Mouse (Mus musculus): ENCODE results near the gene Pald1.

Gene Pald1

DNA sequence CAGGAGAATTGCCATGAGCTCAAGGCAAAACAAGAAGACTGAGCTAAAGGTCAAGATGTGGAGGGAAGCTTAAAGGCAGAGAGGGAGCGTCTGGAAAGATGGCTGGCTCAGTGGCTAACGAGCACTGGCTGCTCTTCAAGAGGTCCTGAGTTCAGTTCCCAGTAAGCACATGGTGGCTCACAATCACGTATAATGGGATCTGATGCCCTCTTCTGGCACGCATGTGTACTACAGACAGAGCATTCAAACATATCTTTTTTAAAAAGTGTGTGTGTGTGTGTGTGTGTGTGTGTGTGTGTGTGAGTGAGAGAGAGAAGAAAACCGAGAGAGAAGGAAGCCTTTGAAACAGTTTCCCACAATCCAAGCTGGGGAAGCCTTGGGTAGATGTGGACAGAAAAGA is 19.1 kb upstream of the Pald1 start:
- no peak for DNase-seq (ENCODE audit: low spot score)

DNA sequence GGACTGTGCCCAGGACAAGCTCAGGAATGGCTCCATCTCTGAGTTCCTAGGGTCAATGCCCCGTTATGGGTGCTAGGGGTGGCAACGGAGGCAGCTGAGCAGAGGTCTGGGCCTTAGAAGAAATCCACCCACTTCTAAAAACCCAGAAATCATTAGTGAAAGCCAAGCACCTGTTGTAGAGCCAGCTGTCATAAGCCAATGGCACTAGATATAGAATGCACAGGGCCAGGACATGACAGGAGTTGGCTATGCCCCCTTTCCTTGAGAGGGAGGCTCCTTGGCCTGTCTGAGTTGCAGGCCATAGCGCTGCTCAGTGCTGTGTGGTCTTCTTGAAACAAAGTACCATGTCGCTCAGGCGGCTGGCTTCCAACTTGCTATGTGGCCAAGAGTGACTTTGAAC is 17.1 kb upstream of the Pald1 start:
- DNase-seq (ENCODE audit: low spot score), result no peak

DNA sequence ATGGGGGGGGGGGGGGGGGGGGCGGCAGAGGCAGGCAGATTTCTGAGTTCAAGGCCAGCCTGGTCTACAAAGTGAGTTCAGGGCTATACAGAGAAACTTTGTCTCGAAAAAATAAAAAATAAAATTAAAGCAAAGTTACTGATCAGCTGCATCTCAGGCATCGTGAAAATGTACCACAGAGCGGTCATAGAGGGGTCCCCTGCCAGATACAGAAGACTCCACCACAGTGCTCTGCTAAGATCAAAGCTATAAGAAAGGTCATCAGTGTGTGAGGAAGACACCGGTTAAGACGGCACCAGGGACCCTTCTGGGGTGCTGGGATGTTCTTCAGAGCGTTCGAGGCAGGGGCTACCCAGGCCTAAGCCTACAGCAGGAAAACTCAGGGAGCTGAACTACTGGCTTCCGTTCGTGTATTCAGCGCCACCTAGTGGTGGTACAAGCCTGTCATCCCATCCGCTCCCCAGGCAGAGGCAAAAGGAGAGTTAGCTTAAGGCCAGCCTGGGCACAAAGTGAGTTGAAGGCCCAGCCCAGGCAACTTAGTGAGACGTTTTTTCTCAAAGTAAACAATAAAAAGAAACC is 15.9 kb upstream of the Pald1 start:
- peak; percentile 36 for DNase-seq (ENCODE audit: low spot score)

DNA sequence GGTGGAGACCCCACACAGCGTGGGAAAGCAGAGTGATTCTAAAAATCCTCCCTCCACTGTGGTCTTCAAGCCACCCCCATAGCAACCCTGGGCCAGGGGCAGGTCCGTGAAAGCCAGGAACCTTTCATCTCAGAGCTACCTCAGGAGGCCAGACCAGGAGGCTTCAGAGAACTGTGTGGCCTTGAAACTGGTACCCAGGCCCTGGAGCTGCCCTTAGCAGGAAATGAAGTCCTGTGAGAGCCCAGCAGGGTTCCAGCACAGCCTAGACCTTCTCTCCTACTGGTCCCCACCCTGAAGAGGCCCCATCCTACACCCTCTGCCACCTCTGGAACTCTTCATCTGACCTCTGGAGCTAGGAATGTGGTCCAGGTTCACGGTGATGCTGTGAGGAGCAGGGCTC is 14.8 kb upstream of the Pald1 start:
- DNase-seq (ENCODE audit: low spot score), result no peak

DNA sequence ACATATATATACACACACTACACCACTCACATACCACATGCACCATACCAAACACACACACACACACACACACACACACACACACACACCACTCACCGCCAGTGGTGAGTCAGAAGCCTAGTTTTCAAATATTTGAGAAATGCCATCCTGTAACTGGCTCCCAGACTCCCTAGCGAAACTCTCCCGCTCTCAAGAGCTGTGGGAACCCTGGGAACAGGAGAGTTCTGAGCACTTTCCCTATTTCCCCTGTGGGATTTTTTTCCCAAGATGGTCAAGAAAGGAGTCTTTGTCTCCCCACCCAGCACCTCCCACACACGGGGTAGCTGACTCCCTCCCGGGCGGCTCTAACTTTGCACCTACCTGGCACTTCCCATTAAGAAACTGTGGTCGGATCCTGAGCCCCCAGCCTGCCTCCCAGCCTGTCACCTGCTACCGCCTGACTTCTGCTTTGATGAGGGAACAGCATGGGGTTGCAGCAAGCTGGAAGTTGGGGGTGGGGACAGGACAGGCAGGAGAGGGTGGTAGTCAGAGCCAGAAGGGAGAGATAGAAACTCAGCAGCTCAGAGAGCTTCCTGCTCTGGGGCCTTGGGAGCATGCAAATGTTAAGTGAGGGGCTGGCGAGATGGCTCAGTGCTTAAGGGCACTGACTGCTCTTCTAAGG is 11.3 kb upstream of the Pald1 start:
- DNase-seq (ENCODE audit: low spot score), result no peak

DNA sequence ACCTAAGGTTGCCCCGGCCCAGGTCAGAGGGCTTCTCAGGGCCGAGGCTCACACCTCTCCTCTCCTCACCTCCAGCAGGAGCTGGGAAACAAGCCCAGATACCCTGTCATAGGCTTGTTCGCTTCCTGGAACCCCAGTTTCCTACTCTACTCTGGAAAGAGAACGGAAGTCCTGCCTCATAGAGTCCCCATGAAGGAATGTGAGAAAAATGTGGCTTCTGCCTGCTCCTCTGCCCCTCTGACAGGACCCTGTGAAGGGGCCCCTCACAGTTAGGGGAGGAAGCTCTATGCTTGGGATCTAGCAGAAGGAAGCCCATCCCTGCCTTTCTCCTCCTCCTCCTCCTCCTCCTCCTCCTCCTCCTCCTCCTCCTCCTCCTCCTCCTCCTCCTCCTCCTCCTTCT is 9.3 kb upstream of the Pald1 start:
- DNase-seq (ENCODE audit: low spot score), result no peak

DNA sequence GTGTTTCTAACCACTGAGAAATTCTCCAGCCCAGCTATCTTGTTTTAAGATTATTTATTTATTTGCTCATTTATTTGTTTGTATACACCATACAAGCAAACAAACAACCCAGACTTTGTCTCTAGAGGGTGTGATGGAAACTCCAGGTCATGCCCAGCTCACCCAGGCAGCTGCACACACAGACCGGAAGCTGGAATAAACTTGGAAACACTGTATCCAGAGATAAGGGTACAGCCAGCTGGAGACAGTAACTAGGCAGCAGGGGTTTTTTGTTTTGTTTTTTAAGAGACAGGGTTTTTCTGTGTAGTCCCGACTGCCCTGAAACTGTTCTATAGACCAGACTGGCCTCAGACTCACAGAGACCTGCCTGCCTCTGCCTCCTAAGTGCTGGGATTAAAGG is 6.8 kb upstream of the Pald1 start:
- no peak for DNase-seq (ENCODE audit: low spot score)

DNA sequence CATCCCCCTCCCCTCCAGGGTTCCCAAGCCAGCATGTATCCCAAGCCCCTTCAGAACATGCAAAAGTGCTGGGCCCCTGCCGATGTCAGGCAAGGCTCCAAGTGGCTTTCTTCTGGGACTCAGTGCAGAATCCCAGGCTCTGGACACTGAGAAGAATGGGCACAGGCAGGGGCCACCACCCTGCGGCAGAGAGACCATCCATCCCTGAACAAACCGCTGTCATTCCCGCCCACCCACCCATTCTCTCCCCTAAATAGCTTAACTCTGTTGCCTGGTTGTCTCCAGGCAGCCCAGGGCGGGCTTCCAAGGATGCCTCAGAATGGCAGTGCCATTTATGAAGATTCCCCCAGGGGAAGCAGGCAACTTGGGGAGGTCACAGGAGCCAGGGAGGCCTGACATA is 5.7 kb upstream of the Pald1 start:
- DNase-seq (ENCODE audit: low spot score), result no peak

DNA sequence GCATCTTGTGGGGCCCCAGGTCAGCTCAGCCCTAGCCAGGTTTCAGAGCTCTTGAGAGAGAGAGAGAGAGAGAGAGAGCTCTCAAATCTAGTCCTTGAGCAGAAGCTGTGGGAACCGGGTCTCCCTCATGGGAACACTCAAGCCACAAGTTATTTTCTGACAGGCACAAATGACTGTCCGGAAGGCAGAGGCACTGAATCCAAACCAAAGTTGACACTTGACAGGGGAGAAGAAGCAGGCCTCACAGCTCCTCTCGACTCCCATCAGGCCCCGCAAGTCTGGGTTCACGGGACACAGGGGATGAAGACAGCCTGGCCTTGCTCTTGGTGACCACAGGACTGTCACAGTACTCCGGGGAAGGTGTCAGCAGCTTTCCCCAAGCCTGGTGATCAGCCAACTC is 3.0 kb upstream of the Pald1 start:
- no peak for DNase-seq (ENCODE audit: low spot score)

DNA sequence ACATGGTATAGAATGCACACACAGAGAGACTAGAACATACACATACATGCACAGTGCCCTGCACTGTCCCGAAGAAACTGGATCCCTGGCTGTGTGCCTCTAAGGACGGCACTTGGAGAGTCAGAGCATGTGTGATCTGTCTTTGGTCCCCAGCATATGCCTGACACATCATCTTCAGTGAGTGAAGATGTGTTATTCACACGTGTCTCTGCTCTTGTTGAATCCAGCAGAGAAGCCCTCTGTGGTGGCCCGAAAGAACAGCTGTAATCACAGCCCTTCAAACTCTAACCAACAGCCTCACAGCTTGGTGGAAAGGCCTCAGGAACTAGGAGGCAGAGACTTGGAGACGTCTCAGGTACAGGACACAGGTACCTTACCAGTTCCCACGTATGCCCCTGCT is 1.8 kb upstream of the Pald1 start:
- DNase-seq (ENCODE audit: low spot score), result no peak

DNA sequence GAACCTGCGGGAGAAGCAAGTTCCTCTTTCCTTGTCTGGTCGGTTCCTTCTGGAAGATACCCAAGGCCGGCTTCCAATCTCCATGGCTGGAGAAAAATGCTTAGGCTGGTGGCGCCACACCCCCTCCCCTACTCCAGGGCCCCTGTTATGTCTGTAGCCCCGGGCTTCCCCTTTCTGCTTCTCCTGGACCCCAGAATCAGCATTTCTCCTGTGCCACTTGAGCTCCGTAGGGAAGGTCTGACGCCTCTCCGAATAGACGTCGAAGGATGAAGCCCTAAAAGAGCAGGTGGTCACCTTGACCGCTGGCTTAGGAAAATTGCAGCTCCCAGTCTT is 351 bp upstream of the Pald1 start:
- no peak for DNase-seq (ENCODE audit: low spot score)

DNA sequence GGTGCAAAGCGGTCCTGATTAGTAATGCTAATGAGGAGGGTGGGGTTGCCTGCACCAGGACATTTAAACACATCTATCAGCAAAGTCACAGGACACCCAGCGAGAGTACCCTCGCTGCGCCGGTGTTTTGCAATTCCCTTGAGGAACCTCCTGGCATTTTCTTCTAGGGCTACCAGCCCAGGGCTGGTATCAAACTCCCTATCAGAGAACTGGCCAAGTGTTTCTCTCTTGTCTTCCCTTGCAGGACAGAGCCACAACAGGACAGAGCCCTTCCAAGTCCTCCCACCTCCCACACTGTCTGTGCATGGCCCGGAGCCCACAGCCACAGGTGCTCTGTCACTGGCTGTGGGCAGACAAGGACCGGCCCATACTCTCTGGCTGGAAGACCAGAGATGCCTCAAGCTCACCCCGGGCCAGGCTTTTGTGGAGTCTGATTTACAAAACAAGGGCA is 1.0 kb downstream of the Pald1 start:
- DNase-seq (ENCODE audit: low spot score), result no peak

DNA sequence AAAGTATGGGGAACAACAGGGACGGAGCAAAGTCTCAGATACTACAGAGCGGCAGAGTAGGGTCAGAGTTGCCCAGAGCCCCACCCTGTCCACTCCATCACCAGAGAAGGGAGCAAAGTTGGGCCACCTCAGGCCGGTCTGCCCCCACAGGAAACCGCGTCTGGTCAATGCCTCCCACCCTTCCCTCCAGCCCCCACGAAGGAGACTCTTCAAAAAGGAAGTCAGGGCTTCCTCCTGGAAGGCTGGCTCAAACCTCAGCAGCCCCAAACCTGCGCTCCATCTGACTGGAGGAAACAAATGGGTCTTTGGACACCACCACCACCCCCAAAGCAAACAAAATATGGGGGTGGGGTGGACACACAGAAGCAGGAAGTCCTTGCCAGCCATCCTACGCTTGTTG is 1.5 kb downstream of the Pald1 start:
- no peak for DNase-seq (ENCODE audit: low spot score)

DNA sequence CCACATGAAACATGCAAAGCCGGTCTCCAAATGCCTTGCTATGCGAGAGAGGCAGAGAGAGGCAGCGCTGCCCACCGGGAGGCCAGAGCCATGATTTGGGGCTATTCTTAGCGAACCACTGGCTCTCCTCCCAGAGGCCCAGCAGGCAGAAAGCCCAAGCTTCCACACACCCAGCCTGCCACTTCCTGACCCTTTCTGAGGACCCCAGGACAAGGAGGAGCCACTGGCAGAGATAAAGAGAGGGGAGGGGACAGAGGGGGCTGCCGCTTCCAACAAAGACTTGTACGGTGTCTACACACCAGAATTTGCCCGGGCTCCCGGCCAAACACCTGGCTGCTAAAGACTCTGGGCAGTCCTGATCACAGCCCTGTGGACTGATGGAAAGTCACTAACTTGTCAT is 3.1 kb downstream of the Pald1 start:
- no peak for DNase-seq (ENCODE audit: low spot score)

DNA sequence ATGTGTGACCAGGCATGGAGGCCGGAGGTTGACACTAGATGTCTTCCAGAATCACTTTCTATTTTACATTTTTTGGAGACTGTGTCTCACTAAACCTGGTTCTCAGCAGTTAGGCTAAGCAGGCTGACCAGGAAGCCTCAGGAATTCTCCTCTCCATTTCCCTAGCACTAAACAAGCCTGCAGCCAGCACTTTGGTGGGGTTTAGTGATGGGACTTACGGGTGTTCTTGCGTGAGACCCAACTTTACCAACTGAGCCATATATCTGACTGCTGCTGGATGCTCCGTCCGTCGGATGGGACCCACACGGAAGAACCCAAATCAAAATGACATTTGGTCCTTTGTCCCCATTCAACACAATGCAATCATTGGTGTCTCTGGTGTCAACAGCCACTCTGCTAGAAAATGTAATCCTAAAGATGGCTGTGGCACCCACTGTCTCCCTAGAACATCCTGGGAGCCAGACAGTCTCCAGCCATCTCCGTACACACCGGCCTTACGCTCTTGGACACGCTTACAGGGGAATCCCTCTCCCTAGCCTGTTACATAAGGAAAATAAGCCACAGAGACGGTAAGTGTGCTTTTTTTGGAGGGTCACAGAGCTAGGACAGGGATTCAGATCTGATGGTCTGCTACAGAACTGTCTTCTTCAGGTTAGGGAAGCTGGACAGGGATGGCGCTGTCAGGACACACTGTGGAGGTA is 3.8 kb downstream of the Pald1 start:
- DNase-seq (ENCODE audit: low spot score), result no peak

DNA sequence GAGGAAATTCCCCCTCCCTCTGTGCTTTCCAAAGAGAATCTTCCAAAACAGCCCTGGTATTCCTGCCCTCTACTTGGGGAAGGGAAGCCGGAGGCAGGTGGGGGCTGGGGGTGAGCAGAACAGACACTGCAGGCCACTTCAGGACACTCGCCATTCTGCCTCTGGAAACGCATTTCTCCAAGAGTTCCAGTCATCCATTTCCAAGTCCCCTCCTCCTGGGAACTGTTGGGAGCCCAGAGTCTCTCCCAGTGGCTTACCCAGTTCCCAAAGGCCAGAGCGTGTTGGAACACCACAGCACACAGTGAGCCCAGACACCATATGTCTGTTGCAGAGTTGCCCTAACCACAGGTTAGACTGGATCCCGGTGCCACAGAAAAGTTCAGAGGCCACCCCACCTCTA is 4.6 kb downstream of the Pald1 start:
- DNase-seq (ENCODE audit: low spot score), result no peak

DNA sequence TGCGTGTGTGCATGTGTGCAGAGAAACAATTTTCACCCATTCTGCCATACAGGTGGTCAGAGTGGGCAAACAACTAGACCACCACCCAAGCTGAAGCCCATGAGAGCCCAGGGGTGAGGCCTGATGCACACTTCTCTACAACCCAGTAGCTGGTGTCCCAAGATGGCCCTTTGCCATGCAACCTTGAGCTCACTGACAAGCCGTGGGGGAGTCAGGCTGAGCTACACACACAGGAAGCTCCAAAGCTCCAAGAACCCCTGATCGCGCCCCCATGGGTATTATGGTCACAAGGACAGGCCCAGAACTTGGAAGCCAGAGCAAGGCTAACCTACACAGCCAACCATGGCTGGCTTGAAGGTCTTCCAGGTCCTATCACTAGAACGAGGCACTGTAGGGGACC is 5.3 kb downstream of the Pald1 start:
- no peak for DNase-seq (ENCODE audit: low spot score)

DNA sequence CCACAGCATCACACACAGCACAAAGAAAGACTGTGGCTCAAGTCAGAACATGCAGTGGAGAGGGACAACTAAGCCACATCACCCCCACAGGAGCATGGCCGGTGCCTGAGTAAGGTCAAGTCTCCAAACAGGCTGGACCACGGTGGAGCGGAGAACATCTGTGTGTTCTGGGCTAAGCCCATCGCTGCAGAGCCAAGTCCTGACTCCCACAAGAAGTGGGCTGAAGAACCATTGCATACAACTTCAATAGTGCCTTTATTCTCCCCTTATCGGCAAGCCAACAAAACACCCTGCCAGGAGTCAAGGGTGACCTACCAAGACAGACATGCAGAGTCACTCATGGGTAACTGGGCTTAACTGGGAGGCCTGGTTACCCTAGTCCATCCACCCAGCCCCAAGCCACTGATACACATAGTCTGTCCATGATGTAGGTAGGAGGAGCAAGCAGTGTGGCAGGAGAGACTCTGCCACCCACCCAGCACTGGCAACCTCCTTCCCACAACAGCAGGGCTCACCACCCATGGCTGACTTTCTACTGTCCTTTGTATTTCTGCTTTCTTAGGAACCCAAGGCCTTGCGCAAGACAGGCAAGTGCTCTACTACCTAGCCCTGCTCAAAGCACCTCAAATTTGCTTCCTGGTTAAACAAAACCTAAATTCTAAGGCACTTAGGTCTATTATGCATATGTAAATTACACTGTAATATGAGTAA is 8.4 kb downstream of the Pald1 start:
- DNase-seq (ENCODE audit: low spot score), result no peak

DNA sequence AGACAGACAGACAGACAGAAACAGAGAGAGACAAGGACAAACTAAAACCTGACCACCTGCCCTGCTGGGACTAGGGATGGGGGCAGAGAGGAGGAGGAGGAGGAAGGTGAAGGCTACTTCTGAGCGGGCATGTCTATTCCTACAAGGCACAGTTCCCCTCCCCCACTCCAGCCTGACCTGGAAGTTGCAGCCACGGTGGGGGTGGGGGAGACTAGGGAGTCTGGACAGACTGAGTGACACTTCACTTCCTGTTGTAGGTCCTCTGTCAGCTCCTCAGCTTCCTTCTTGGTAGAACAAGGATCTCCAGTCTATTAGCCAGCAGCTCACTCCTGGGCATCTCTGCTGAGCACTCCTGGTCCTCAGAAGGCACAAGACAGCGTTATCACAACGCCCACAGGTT is 9.3 kb downstream of the Pald1 start:
- peak; percentile 22 for DNase-seq (ENCODE audit: low spot score)

DNA sequence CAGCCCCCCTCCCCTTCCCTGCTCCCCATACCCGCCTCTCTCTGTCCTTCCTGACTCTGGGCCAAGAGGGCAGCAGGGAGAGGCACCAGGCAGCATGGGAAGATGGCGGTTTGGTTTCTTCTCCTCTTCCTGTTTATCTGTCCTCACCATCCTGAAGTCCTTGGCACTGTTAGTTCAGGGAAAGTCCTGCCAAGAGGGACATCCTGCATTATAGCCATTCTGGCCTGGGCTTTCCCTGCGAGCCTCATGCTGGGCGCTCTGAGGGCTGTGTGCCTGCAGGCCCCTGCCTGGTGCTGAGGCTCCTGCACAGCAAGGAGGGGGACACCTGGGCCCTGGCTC is 10.8 kb downstream of the Pald1 start:
- DNase-seq (ENCODE audit: low spot score), result no peak

DNA sequence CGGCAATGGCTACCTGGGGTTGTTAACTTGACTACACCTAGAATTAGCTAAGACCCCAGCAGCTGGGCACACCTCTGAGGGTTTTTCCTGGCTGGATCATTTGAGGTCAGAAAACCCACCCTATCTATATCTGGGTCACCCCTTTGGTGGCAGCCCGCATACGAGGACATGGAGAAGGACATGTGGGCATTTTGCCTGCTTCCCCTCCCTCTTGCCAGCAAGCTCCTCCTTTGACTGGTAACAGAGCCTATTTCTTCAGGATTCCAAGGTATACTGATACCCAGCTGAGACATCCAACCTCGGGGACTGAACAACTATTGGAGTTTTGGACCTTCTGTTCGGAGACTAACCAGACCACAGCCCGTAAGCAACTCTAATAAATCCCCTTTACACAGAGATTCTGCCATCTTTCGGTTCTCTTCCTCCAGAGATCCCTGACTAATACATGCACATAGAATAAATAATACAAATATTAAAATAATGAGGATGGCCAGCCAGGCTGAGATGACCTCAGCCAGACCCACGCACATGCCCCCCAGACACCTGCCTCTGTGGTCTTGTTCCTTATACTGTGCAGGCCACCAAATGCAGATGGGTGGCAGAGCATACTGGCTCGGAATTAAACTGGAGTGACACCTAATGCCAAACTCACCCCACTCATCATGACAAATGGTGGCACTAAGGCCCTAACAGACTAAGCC is 11.3 kb downstream of the Pald1 start:
- no peak for DNase-seq (ENCODE audit: low spot score)

DNA sequence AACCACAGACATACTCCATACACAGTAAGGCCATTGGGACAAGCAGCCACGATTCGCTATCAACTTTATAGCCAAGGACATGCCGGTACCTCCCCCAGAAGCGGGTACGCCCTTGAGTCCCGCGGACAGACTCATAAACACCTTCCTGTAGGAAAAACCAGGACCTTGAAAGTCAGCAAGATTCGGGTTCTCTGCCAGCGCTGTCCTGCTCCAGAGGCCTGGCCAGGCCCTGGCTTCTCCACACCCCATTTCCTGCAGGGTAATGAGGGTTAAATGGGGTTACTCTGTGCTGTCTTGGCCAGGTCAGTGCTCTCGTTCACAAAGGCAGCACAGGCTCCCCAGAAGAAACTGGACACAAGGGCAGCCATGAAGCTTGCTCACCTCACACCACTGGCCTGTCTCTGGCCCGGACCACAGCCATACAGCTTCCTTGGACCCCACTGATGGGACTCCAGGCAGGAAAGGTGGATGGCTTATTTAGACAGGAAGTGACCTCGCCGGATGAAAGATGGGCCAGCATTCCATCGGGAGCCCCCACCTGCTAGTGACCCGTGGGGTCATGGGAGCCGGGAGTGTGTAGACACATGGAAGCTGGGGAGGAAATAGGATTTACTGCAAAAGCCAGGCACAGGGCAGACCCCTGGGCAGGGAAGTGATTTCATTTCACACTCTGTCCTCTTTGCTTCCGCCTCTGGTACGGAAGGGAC is 12.9 kb downstream of the Pald1 start:
- no peak for DNase-seq (ENCODE audit: low spot score)

Data from left cerebral cortex, adult 11 months (tissue).